Mouse (Mus musculus): ENCODE measurements around the gene BC048562. TPM values are rescaled to one million over a fixed set of nuclear protein-coding genes. Genes with fewer than 3 reads are reported as not detected.

BC048562 gene
- total RNA-seq, 2 experiments from 2014 or later, result not detected

DNA sequence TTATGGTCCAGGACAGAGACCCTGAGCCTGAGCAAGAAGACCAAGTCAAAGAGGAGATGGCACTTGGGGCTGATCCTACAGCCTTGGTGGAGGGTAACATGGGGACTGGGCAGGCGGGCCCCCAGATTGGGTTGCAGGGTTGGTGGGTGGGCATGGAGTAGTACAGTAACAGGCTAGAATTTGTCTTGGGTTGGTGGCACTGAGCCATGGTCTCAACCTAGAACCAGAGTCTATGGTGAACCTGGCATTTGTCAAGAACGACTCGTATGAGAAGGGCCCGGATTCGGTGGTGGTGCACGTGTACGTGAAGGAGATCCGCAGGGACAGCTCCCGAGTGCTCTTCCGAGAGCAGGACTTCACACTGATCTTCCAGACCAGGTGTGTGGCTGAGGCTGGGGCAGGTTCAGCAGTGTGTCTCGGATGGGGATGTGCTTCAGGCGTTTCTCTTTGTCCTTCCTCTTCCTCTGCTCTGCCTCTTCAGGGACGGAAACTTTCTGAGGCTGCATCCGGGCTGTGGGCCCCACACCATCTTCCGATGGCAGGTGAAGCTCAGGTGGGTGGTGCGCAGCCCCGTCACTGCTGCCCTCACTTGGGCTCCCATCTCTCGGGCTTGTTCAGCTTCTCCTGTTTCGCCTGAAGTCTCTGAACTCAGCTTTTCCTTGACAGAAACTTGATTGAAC is 58.0 kb downstream of the BC048562 start:
- no peak for ATAC-seq (replicated peaks; ENCODE audit: low FRiP score, poor library complexity, severe bottlenecking)

DNA sequence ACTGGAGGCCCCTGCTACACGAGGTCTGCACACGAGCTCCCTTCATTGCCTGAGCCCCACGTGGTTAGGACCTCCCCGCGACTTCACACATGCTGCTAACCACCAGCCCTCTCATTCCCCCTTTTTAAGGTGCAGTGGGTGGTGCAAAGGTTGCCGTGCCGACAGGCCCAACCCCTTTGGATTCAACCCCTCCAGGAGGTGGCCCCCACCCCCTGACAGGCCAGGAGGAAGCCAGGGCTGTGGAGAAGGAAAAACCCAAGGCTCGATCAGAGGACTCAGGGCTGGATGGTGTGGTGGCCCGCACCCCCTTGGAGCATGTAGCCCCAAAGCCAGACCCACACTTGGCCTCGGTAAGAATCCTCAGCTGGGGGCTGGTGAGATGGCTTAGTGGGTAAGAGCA is 58.6 kb downstream of the BC048562 start:
- no peak for ATAC-seq (replicated peaks; ENCODE audit: low FRiP score, poor library complexity, severe bottlenecking)

Other genes starting within 250 kb of the BC048562 start
- under 0.01 and 0.42 TPM in 2 replicates for gene Bsn, start 246.1 kb upstream of the BC048562 start, total RNA-seq (2015; ENCODE audit: low replicate concordance)
- 1.5 TPM in 1 of 2 replicates, not detected in the other for gene Bsn, start 246.1 kb upstream of the BC048562 start, total RNA-seq (2017; ENCODE audit: low replicate concordance)
- 11.2 and 14.3 TPM in 2 replicates for gene Dag1, start 172.5 kb upstream of the BC048562 start, total RNA-seq (2015; ENCODE audit: low replicate concordance)
- 5.4 and 6.3 TPM in 2 replicates for gene Dag1, start 172.5 kb upstream of the BC048562 start, total RNA-seq (2017; ENCODE audit: low replicate concordance)
- not detected in 2 replicates for gene Nicn1, start 146.1 kb upstream of the BC048562 start, total RNA-seq (2015; ENCODE audit: low replicate concordance)
- gene Nicn1, start 146.1 kb upstream of the BC048562 start, total RNA-seq (2017; ENCODE audit: low replicate concordance), result 0.64 and 0.91 TPM in 2 replicates
- not detected in 2 replicates for gene Amt, start 139.6 kb upstream of the BC048562 start, total RNA-seq (2015; ENCODE audit: low replicate concordance)
- gene Amt, start 139.6 kb upstream of the BC048562 start, total RNA-seq (2017; ENCODE audit: low replicate concordance), result not detected in 2 replicates
- gene Rhoa, start 130.4 kb upstream of the BC048562 start, total RNA-seq (2015; ENCODE audit: low replicate concordance), result 157 and 175 TPM in 2 replicates
- gene Rhoa, start 130.4 kb upstream of the BC048562 start, total RNA-seq (2017; ENCODE audit: low replicate concordance), result 253 and 313 TPM in 2 replicates
- gene Tcta, start 130.3 kb upstream of the BC048562 start, total RNA-seq (2015; ENCODE audit: low replicate concordance), result 5.9 and 11.5 TPM in 2 replicates
- 2.3 and 2.4 TPM in 2 replicates for gene Tcta, start 130.3 kb upstream of the BC048562 start, total RNA-seq (2017; ENCODE audit: low replicate concordance)
- gene Gpx1, start 97.6 kb upstream of the BC048562 start, total RNA-seq (2015; ENCODE audit: low replicate concordance), result 4,218 and 4,387 TPM in 2 replicates
- 2,703 and 2,741 TPM in 2 replicates for gene Gpx1, start 97.6 kb upstream of the BC048562 start, total RNA-seq (2017; ENCODE audit: low replicate concordance)
- 162 and 251 TPM in 2 replicates for gene Usp4, start 88.6 kb upstream of the BC048562 start, total RNA-seq (2015; ENCODE audit: low replicate concordance)
- gene Usp4, start 88.6 kb upstream of the BC048562 start, total RNA-seq (2017; ENCODE audit: low replicate concordance), result 123 and 148 TPM in 2 replicates
- 2.1 and 2.2 TPM in 2 replicates for gene 1700102P08Rik, start 43.7 kb upstream of the BC048562 start, total RNA-seq (2015; ENCODE audit: low replicate concordance)
- 1.2 and 4.6 TPM in 2 replicates for gene 1700102P08Rik, start 43.7 kb upstream of the BC048562 start, total RNA-seq (2017; ENCODE audit: low replicate concordance)
- gene Ccdc36, start 8.0 kb upstream of the BC048562 start, total RNA-seq (2015; ENCODE audit: low replicate concordance), result not detected in 2 replicates
- 1.1 TPM in 1 of 2 replicates, not detected in the other for gene Ccdc36, start 8.0 kb upstream of the BC048562 start, total RNA-seq (2017; ENCODE audit: low replicate concordance)
- 3.4 and 23.4 TPM in 2 replicates for gene Ccdc71, start 24.0 kb downstream of the BC048562 start, total RNA-seq (2015; ENCODE audit: low replicate concordance)
- 9.5 and 14.6 TPM in 2 replicates for gene Ccdc71, start 24.0 kb downstream of the BC048562 start, total RNA-seq (2017; ENCODE audit: low replicate concordance)
- gene Klhdc8b, start 25.1 kb downstream of the BC048562 start, total RNA-seq (2015; ENCODE audit: low replicate concordance), result 2.5 and 2.9 TPM in 2 replicates
- gene Klhdc8b, start 25.1 kb downstream of the BC048562 start, total RNA-seq (2017; ENCODE audit: low replicate concordance), result 5.4 TPM in 1 of 2 replicates, not detected in the other
- not detected in 2 replicates for gene Lamb2, start 43.3 kb downstream of the BC048562 start, total RNA-seq (2015; ENCODE audit: low replicate concordance)
- not detected in 2 replicates for gene Lamb2, start 43.3 kb downstream of the BC048562 start, total RNA-seq (2017; ENCODE audit: low replicate concordance)
- 52.6 and 63.7 TPM in 2 replicates for gene Usp19, start 54.1 kb downstream of the BC048562 start, total RNA-seq (2015; ENCODE audit: low replicate concordance)
- 54.7 and 58.7 TPM in 2 replicates for gene Usp19, start 54.1 kb downstream of the BC048562 start, total RNA-seq (2017; ENCODE audit: low replicate concordance)
- 67.5 and 85.1 TPM in 2 replicates for gene Qars, start 71.2 kb downstream of the BC048562 start, total RNA-seq (2015; ENCODE audit: low replicate concordance)
- 78.3 and 79.2 TPM in 2 replicates for gene Qars, start 71.2 kb downstream of the BC048562 start, total RNA-seq (2017; ENCODE audit: low replicate concordance)
- 92.6 and 141 TPM in 2 replicates for gene Qrich1, start 80.3 kb downstream of the BC048562 start, total RNA-seq (2015; ENCODE audit: low replicate concordance)
- 117 and 139 TPM in 2 replicates for gene Qrich1, start 80.3 kb downstream of the BC048562 start, total RNA-seq (2017; ENCODE audit: low replicate concordance)
- 28.8 and 75.0 TPM in 2 replicates for gene Impdh2, start 123.8 kb downstream of the BC048562 start, total RNA-seq (2015; ENCODE audit: low replicate concordance)
- 37.1 and 46.5 TPM in 2 replicates for gene Impdh2, start 123.8 kb downstream of the BC048562 start, total RNA-seq (2017; ENCODE audit: low replicate concordance)
- gene Ndufaf3, start 131.0 kb downstream of the BC048562 start, total RNA-seq (2015; ENCODE audit: low replicate concordance), result 16.3 and 22.0 TPM in 2 replicates
- gene Ndufaf3, start 131.0 kb downstream of the BC048562 start, total RNA-seq (2017; ENCODE audit: low replicate concordance), result 1.4 and 37.6 TPM in 2 replicates
- gene Dalrd3, start 133.4 kb downstream of the BC048562 start, total RNA-seq (2015; ENCODE audit: low replicate concordance), result 47.8 and 48.7 TPM in 2 replicates
- gene Dalrd3, start 133.4 kb downstream of the BC048562 start, total RNA-seq (2017; ENCODE audit: low replicate concordance), result 18.7 and 23.7 TPM in 2 replicates
- 2.9 and 6.8 TPM in 2 replicates for gene Wdr6, start 142.3 kb downstream of the BC048562 start, total RNA-seq (2015; ENCODE audit: low replicate concordance)
- 1.4 and 3.7 TPM in 2 replicates for gene Wdr6, start 142.3 kb downstream of the BC048562 start, total RNA-seq (2017; ENCODE audit: low replicate concordance)
- gene P4htm, start 161.2 kb downstream of the BC048562 start, total RNA-seq (2015; ENCODE audit: low replicate concordance), result not detected in 2 replicates
- gene P4htm, start 161.2 kb downstream of the BC048562 start, total RNA-seq (2017; ENCODE audit: low replicate concordance), result not detected in 2 replicates
- gene Arih2, start 212.9 kb downstream of the BC048562 start, total RNA-seq (2015; ENCODE audit: low replicate concordance), result 36.0 and 49.4 TPM in 2 replicates
- gene Arih2, start 212.9 kb downstream of the BC048562 start, total RNA-seq (2017; ENCODE audit: low replicate concordance), result 77.1 and 79.9 TPM in 2 replicates
- 4.2 TPM in 1 of 2 replicates, not detected in the other for gene Slc25a20, start 225.6 kb downstream of the BC048562 start, total RNA-seq (2015; ENCODE audit: low replicate concordance)
- gene Slc25a20, start 225.6 kb downstream of the BC048562 start, total RNA-seq (2017; ENCODE audit: low replicate concordance), result 2.0 and 6.9 TPM in 2 replicates

All from erythroid progenitor cell, adult 5-6 weeks (primary cell).